Mouse (Mus musculus): Measurements from ENCODE around the gene Mrgpra4. TPM values are rescaled to one million over a fixed set of nuclear protein-coding genes. Genes with fewer than 3 reads are reported as not detected.

Mrgpra4 gene
- not detected for polyA plus RNA-seq (2017; shearing (Covaris generic))

GRCm38 (mm10) chr7:47981995-47982394 lies at the start of gene Mrgpra4:
TSS of gene Mrgpra4 (minus strand) at chr7:47982095.

GRCm38 (mm10) chr7:48027497-48027896 lies 45.6 kb upstream of the Mrgpra4 start, which contains the start of gene Mrgprx1:
TSS of gene Mrgprx1 (minus strand) at chr7:48027597.

Other genes starting within 250 kb of the Mrgpra4 start
- not detected for gene Mrgprx1, start 45.5 kb upstream of the Mrgpra4 start, polyA plus RNA-seq (2017; shearing (Covaris generic))
- gene Mrgprb5, start 186.9 kb upstream of the Mrgpra4 start, polyA plus RNA-seq (2017; shearing (Covaris generic)), result not detected
- gene Mrgprb4, start 217.2 kb upstream of the Mrgpra4 start, polyA plus RNA-seq (2017; shearing (Covaris generic)), result not detected

Measured in activated CD4-positive, CD25-positive, alpha-beta regulatory T cell, adult 9 weeks (primary cell).